Mouse (Mus musculus): ENCODE measurements at regions not wholly inside any gene's neighbourhood (a gene's known extent, or its start where the extent isn't known, plus 50 kb on each side); places are given as distances from the start of the nearest gene placed in this dataset.

GRCm38 (mm10) chr10:100685748-100686147, 95.5 kb downstream of the 1700017N19Rik start:
- Histone ChIP-seq H3K27ac (ENCODE audit: low read length) (no peak overlapping the region), H3K27me3 (replicated peaks; ENCODE audit: insufficient read depth, low read length) (no peaks in the 10 kb centered on the region), H3K4me2 (replicated peaks; ENCODE audit: low read depth, low read length) (no peak overlapping the region), H3K9ac (replicated peaks; ENCODE audit: low read depth) (no peak overlapping the region), H3K4me3 (ENCODE audit: low read depth, low read length) (no peak overlapping the region), H3K9me3 (ENCODE audit: low read length) (no peaks in the 10 kb centered on the region), H3K36me3 (ENCODE audit: insufficient read depth, low read length) (no peaks in the 10 kb centered on the region), H3K4me1 (ENCODE audit: insufficient read depth, low read depth, low read length) (no peaks in the 10 kb centered on the region)
- no peak for ATAC-seq
- WGBS, result 65% methylated on average over 3 of the region's 3 CpGs
- TF ChIP-seq CTCF (IDR thresholded peaks at IDR 0.05) (no peak), EP300 (IDR thresholded peaks at IDR 0.05) (no peak)
- no peak for DNase-seq (ENCODE audit: low spot score)

GRCm38 (mm10) chr10:100695944-100696343, 105.7 kb downstream of the 1700017N19Rik start:
- DNase-seq (ENCODE audit: low spot score) (no peak), ATAC-seq (no peak)
- Histone ChIP-seq H3K36me3 (ENCODE audit: insufficient read depth, low read length) (no peaks in the 10 kb centered on the region), H3K27ac (ENCODE audit: low read length) (no peak overlapping the region), H3K4me2 (replicated peaks; ENCODE audit: low read depth, low read length) (no peak overlapping the region), H3K4me3 (ENCODE audit: low read depth, low read length) (no peak overlapping the region), H3K9ac (replicated peaks; ENCODE audit: low read depth) (no peak overlapping the region), H3K27me3 (replicated peaks; ENCODE audit: insufficient read depth, low read length) (no peaks in the 10 kb centered on the region), H3K4me1 (ENCODE audit: insufficient read depth, low read depth, low read length) (no peaks in the 10 kb centered on the region), H3K9me3 (ENCODE audit: low read length) (no peaks in the 10 kb centered on the region)
- TF ChIP-seq EP300 (IDR thresholded peaks at IDR 0.05) (no peak), CTCF (IDR thresholded peaks at IDR 0.05) (no peak)
- 63% methylated on average over 2 of the region's 2 CpGs for WGBS

GRCm38 (mm10) chr10:100699206-100699605, 108.9 kb downstream of the 1700017N19Rik start:
- Histone ChIP-seq H3K36me3 (ENCODE audit: insufficient read depth, low read length) (no peaks in the 10 kb centered on the region), H3K9ac (replicated peaks; ENCODE audit: low read depth) (no peak overlapping the region), H3K9me3 (ENCODE audit: low read length) (no peaks in the 10 kb centered on the region), H3K4me2 (replicated peaks; ENCODE audit: low read depth, low read length) (no peak overlapping the region), H3K4me1 (ENCODE audit: insufficient read depth, low read depth, low read length) (no peaks in the 10 kb centered on the region), H3K27me3 (replicated peaks; ENCODE audit: insufficient read depth, low read length) (no peaks in the 10 kb centered on the region), H3K27ac (ENCODE audit: low read length) (no peak overlapping the region), H3K4me3 (ENCODE audit: low read depth, low read length) (no peak overlapping the region)
- 77% methylated on average over 4 of the region's 4 CpGs for WGBS
- ATAC-seq (no peak), DNase-seq (ENCODE audit: low spot score) (no peak)
- TF ChIP-seq EP300 (IDR thresholded peaks at IDR 0.05), result no peak
- no peak for TF ChIP-seq CTCF (IDR thresholded peaks at IDR 0.05)

- Histone ChIP-seq H3K9ac (replicated peaks; ENCODE audit: low read depth) (no peak overlapping the region), H3K4me1 (ENCODE audit: insufficient read depth, low read depth, low read length) (no peaks in the 10 kb centered on the region), H3K4me2 (replicated peaks; ENCODE audit: low read depth, low read length) (no peak overlapping the region), H3K27ac (ENCODE audit: low read length) (no peak overlapping the region), H3K36me3 (ENCODE audit: insufficient read depth, low read length) (no peaks in the 10 kb centered on the region), H3K9me3 (ENCODE audit: low read length) (no peaks in the 10 kb centered on the region), H3K4me3 (ENCODE audit: low read depth, low read length) (no peak overlapping the region), H3K27me3 (replicated peaks; ENCODE audit: insufficient read depth, low read length) (no peaks in the 10 kb centered on the region)
- ATAC-seq (no peak), DNase-seq (ENCODE audit: low spot score) (no peak)
- TF ChIP-seq EP300 (IDR thresholded peaks at IDR 0.05), result no peak
- TF ChIP-seq CTCF (IDR thresholded peaks at IDR 0.05), result no peak
- 67% methylated on average over 10 of the region's 10 CpGs for WGBS
Observed at GRCm38 (mm10) chr10:100700281-100701205, 110.3 kb downstream of the 1700017N19Rik start.

GRCm38 (mm10) chr10:100701938-100702337, 111.7 kb downstream of the 1700017N19Rik start:
- H3K4me3 ChIP-seq (ENCODE audit: low read depth, low read length), result no peak overlapping the region
- TF ChIP-seq EP300 (IDR thresholded peaks at IDR 0.05) (no peak), CTCF (IDR thresholded peaks at IDR 0.05) (no peak)
- H3K27ac ChIP-seq (ENCODE audit: low read length), result no peak overlapping the region
- no peaks in the 10 kb centered on the region for H3K4me1 ChIP-seq (ENCODE audit: insufficient read depth, low read depth, low read length)
- 69% methylated on average over 6 of the region's 6 CpGs for WGBS
- H3K4me2 ChIP-seq (replicated peaks; ENCODE audit: low read depth, low read length), result no peak overlapping the region
- no peak for ATAC-seq
- DNase-seq (ENCODE audit: low spot score), result no peak
- no peaks in the 10 kb centered on the region for H3K9me3 ChIP-seq (ENCODE audit: low read length)
- H3K36me3 ChIP-seq (ENCODE audit: insufficient read depth, low read length), result no peaks in the 10 kb centered on the region
- no peaks in the 10 kb centered on the region for H3K27me3 ChIP-seq (replicated peaks; ENCODE audit: insufficient read depth, low read length)
- no peak overlapping the region for H3K9ac ChIP-seq (replicated peaks; ENCODE audit: low read depth)

GRCm38 (mm10) chr10:100716084-100716667, 125.9 kb downstream of the 1700017N19Rik start:
- H3K4me1 ChIP-seq (ENCODE audit: insufficient read depth, low read depth, low read length), result no peaks in the 10 kb centered on the region
- H3K9ac ChIP-seq (replicated peaks; ENCODE audit: low read depth), result no peak overlapping the region
- TF ChIP-seq EP300 (IDR thresholded peaks at IDR 0.05) (no peak), CTCF (IDR thresholded peaks at IDR 0.05) (no peak)
- no peaks in the 10 kb centered on the region for H3K9me3 ChIP-seq (ENCODE audit: low read length)
- no peaks in the 10 kb centered on the region for H3K36me3 ChIP-seq (ENCODE audit: insufficient read depth, low read length)
- no peak overlapping the region for H3K27ac ChIP-seq (ENCODE audit: low read length)
- 87% methylated on average over 7 of the region's 7 CpGs for WGBS
- DNase-seq (ENCODE audit: low spot score) (no peak), ATAC-seq (no peak)
- H3K4me2 ChIP-seq (replicated peaks; ENCODE audit: low read depth, low read length), result no peak overlapping the region
- no peaks in the 10 kb centered on the region for H3K27me3 ChIP-seq (replicated peaks; ENCODE audit: insufficient read depth, low read length)
- no peak overlapping the region for H3K4me3 ChIP-seq (ENCODE audit: low read depth, low read length)
